Mouse (Mus musculus) E14TG2a.4 (cell line): ENCODE results near the gene St6galnac1.
"Not testable (repeated sequence)": the region's sequence is repeated elsewhere in the genome, so short reads cannot be mapped to it uniquely, and the experiment has no call there.

Source experiments
- CTCF ChIP-seq: conservative IDR thresholded peaks from 2 replicates; pipeline ENCODE4 v1.5.1; 2014; ENCODE audit warnings: low read length
- NANOG ChIP-seq: IDR thresholded peaks from 2 replicates; pipeline ENCODE4 v1.6.1; 2014; ENCODE audit warnings: borderline replicate concordance, low read length, mixed read lengths
- POU5F1 ChIP-seq: IDR thresholded peaks from 2 replicates; pipeline ENCODE4 v1.6.1; 2014; ENCODE audit warnings: low read length, borderline replicate concordance

GRCm38 (mm10) chr11:116745457-116745856 is 29.9 kb downstream of the St6galnac1 start:
- not testable (repeated sequence) for TF ChIP-seq CTCF, POU5F1, NANOG
